Mouse (Mus musculus) small intestine, adult 10 weeks (tissue): ENCODE measurements around the gene D1Pas1. TPM values are rescaled to one million over a fixed set of nuclear protein-coding genes. Genes with fewer than 3 reads are reported as not detected.

Experiments used
- polyA plus RNA-seq: library from polyadenylated mRNA; stranded (reverse); fragments of 350-450 nt; fragmentation: Illumina TruSeq; extraction: RNeasy Lipid Tissue Mini Kit (QIAGEN cat#74804); gene quantifications from one replicate; pipeline ENCODE4 v1.2.3, GENCODE M21; 2014; ENCODE audit warnings: low replicate concordance

D1Pas1 gene
- polyA plus RNA-seq = not detected

GRCm38 (mm10) chr1:186967201-186967812, at the start of gene D1Pas1:
Gene D1Pas1, plus strand, starts transcription at chr1:186967416.

Other genes starting within 250 kb of the D1Pas1 start
- 4.9 TPM for gene Rrp15, start 218.1 kb upstream of the D1Pas1 start, polyA plus RNA-seq
- gene Spata17, start 248.0 kb downstream of the D1Pas1 start, polyA plus RNA-seq = 0.56 TPM
- gene Gpatch2, start 248.1 kb downstream of the D1Pas1 start, polyA plus RNA-seq = 20.9 TPM